ENCODE assay signal across 20 mouse cellular contexts in genomic region chr16:75930222-75930553, GRCm38 (mm10).
DNase-seq lines count a peak whose midpoint lies in the region; ATAC-seq and TF ChIP-seq lines count a peak whose summit lies in the region.
"Had no signal": no experiment of that assay in that cellular context is flagged by ENCODE, and none has a peak within 500 bp of the region (broad histone marks: within the 10 kb centered on the region; RNA-seq: fewer than 3 reads in every experiment).

No protein-coding gene starts in this region.

- no peak for ATAC-seq in hindbrain, postnatal 0 days
- peak; percentile 3; the same call in 1 of the 2 replicates for ATAC-seq in megakaryocyte progenitor cell, adult 5-6 weeks (replicated peaks; ENCODE audit: poor library complexity)
- peak; percentile 42 for ATAC-seq in neutrophil, adult 5-6 weeks (ENCODE audit: extremely low read depth, insufficient number of reproducible peaks, low FRiP score, poor library complexity, severe bottlenecking)
- ATAC-seq in hindbrain, embryonic 13.5 days (ENCODE audit: low FRiP score), result no peak
- ATAC-seq: Patski had no signal

- H3K9me3 ChIP-seq in hindbrain, postnatal 0 days (ENCODE audit: low read length), result no peaks in the 10 kb centered on the region
- H3K9me3 ChIP-seq in hindbrain, embryonic 10.5 days, result no peaks in the 10 kb centered on the region
- H3K9me3 ChIP-seq in CH12.LX (replicated peaks; ENCODE audit: low read length), result no peaks in the 10 kb centered on the region
- H3K9me3 ChIP-seq in hindbrain, embryonic 13.5 days, result no peaks in the 10 kb centered on the region
- H3K9me3 ChIP-seq: embryonic facial prominence, embryonic 15.5 days; forebrain, embryonic 10.5 days; heart, embryonic 13.5 days; hindbrain, embryonic 12.5 days had no signal

- H3K4me2 ChIP-seq in hindbrain, postnatal 0 days (ENCODE audit: low read depth, low read length), result peak overlapping the region; percentile 21; the same call in 1 of the 2 replicates
- peak overlapping the region; percentile 29 for H3K4me2 ChIP-seq in CH12.LX (ENCODE audit: insufficient read depth, low read depth, poor library complexity, severe bottlenecking)
- no peak overlapping the region for H3K4me2 ChIP-seq in hindbrain, embryonic 13.5 days
- H3K4me2 ChIP-seq: embryonic facial prominence, embryonic 15.5 days; heart, embryonic 13.5 days; hindbrain, embryonic 12.5 days had no signal

- H3K9ac ChIP-seq in hindbrain, postnatal 0 days (replicated peaks; ENCODE audit: low read length), result no peak overlapping the region
- no peak overlapping the region for H3K9ac ChIP-seq in CH12.LX (ENCODE audit: insufficient read depth, low read depth)
- no peak overlapping the region for H3K9ac ChIP-seq in hindbrain, embryonic 13.5 days
- H3K9ac ChIP-seq: embryonic facial prominence, embryonic 15.5 days; heart, embryonic 13.5 days; hindbrain, embryonic 12.5 days had no signal

- no peak for TF ChIP-seq POLR2A in CH12.LX (IDR thresholded peaks at IDR 0.05; ENCODE audit: low read depth, low read length)

- TF ChIP-seq RAD21 in CH12.LX (IDR thresholded peaks at IDR 0.05; ENCODE audit: low read depth, low read length), result no peak

- WGBS in hindbrain, postnatal 0 days, result 46% methylated on average over 4 of the region's 4 CpGs
- WGBS in hindbrain, embryonic 10.5 days, result 78% methylated on average over 4 of the region's 4 CpGs
- WGBS in hindbrain, embryonic 13.5 days, result 70% methylated on average over 4 of the region's 4 CpGs

- no peak for DNase-seq in hindbrain, postnatal 0 days (ENCODE audit: low spot score)
- no peak for DNase-seq in hindbrain, embryonic 10.5 days (ENCODE audit: low spot score)
- DNase-seq in CH12.LX (ENCODE audit: extremely low read depth), result no peak
- DNase-seq in cerebellum, postnatal 25 days, result no peak
- DNase-seq: adrenal gland, postnatal 14 days; cerebellum, adult 18-20 months; cerebellum, adult 9-11 months; gastrocnemius, adult 2 months; gastrocnemius, postnatal 25 days; heart, adult 11 months; heart, postnatal 36 days had no signal

- dilution Hi-C loops in CH12.LX (cut with MboI; ENCODE audit: extremely low pct_ligation_motif_present, extremely low pct_unique_long_range_greater_than_20kb, low sequenced_read_pairs), result no loop called here

- no peaks in the 10 kb centered on the region for H3K79me2 ChIP-seq in CH12.LX (replicated peaks; ENCODE audit: control insufficient read depth, extremely low read depth, insufficient read depth, poor library complexity, severe bottlenecking)

- no peak overlapping the region for H3K27ac ChIP-seq in hindbrain, postnatal 0 days
- no peak overlapping the region for H3K27ac ChIP-seq in hindbrain, embryonic 10.5 days
- no peak overlapping the region for H3K27ac ChIP-seq in CH12.LX (ENCODE audit: insufficient read depth, low read depth)
- H3K27ac ChIP-seq in hindbrain, embryonic 13.5 days, result no peak overlapping the region
- H3K27ac ChIP-seq: embryonic facial prominence, embryonic 15.5 days; forebrain, embryonic 10.5 days; gastrocnemius, adult 2 months; heart, embryonic 13.5 days; hindbrain, embryonic 12.5 days had no signal

- H3K36me3 ChIP-seq in hindbrain, postnatal 0 days (ENCODE audit: insufficient read depth, low read length), result no peaks in the 10 kb centered on the region
- no peaks in the 10 kb centered on the region for H3K36me3 ChIP-seq in hindbrain, embryonic 10.5 days
- no peaks in the 10 kb centered on the region for H3K36me3 ChIP-seq in CH12.LX (replicated peaks in 1 of 2; ENCODE audit: control insufficient read depth in 1 of 2, insufficient read depth in 1 of 2, low read length in 1 of 2)
- H3K36me3 ChIP-seq in hindbrain, embryonic 13.5 days, result no peaks in the 10 kb centered on the region
- H3K36me3 ChIP-seq: embryonic facial prominence, embryonic 15.5 days; forebrain, embryonic 10.5 days; heart, embryonic 13.5 days; hindbrain, embryonic 12.5 days had no signal

- H3K4me1 ChIP-seq in hindbrain, postnatal 0 days (ENCODE audit: insufficient read depth, low read length), result no peaks in the 10 kb centered on the region
- H3K4me1 ChIP-seq in hindbrain, embryonic 10.5 days (replicated peaks), result no peaks in the 10 kb centered on the region
- peaks cover 4 to 12% of the 10 kb centered on the region in 2 experiments; a peak in 3 of 4 replicates for H3K4me1 ChIP-seq in CH12.LX (ENCODE audit: control insufficient read depth in 1 of 2, insufficient read depth in 2 of 2)
- H3K4me1 ChIP-seq in hindbrain, embryonic 13.5 days (replicated peaks), result peaks cover 5% of the 10 kb centered on the region; the same call in 1 of the 2 replicates
- H3K4me1 ChIP-seq: embryonic facial prominence, embryonic 15.5 days; forebrain, embryonic 10.5 days; heart, embryonic 13.5 days; hindbrain, embryonic 12.5 days had no signal

- TF ChIP-seq CTCF in hindbrain, postnatal 0 days (IDR thresholded peaks at IDR 0.05; ENCODE audit: low read depth), result no peak
- no peak for TF ChIP-seq CTCF in CH12.LX (conservative IDR thresholded peaks at IDR 0.05 in 1 of 2, IDR thresholded peaks at IDR 0.05 in 1 of 2; ENCODE audit: low read depth in 2 of 2, low read length in 2 of 2)

- no peaks in the 10 kb centered on the region for H3K27me3 ChIP-seq in hindbrain, postnatal 0 days (ENCODE audit: insufficient read depth, low read length)
- H3K27me3 ChIP-seq in hindbrain, embryonic 10.5 days (ENCODE audit: insufficient read depth, poor library complexity, severe bottlenecking), result no peaks in the 10 kb centered on the region
- no peaks in the 10 kb centered on the region for H3K27me3 ChIP-seq in CH12.LX (replicated peaks)
- H3K27me3 ChIP-seq in hindbrain, embryonic 13.5 days, result no peaks in the 10 kb centered on the region
- H3K27me3 ChIP-seq: embryonic facial prominence, embryonic 15.5 days; heart, embryonic 13.5 days; hindbrain, embryonic 12.5 days; Patski had no signal

- TF ChIP-seq EP300 in CH12.LX (IDR thresholded peaks at IDR 0.05; ENCODE audit: low read length), result no peak

- in situ Hi-C loops in CH12.LX (cut with MboI; ENCODE audit: low pct_ligation_motif_present, low pct_unique_long_range_greater_than_20kb, low sequenced_read_pairs), result no loop called here

- H3K4me3 ChIP-seq in hindbrain, postnatal 0 days (ENCODE audit: low read length), result no peak overlapping the region
- no peak overlapping the region for H3K4me3 ChIP-seq in hindbrain, embryonic 10.5 days
- H3K4me3 ChIP-seq in CH12.LX (replicated peaks in 1 of 3; ENCODE audit: low read depth in 2 of 3, low read length in 2 of 3, poor library complexity in 1 of 3), result no peak overlapping the region
- no peak overlapping the region for H3K4me3 ChIP-seq in hindbrain, embryonic 13.5 days
- H3K4me3 ChIP-seq: embryonic facial prominence, embryonic 15.5 days; erythroblast, embryonic 14.5 days; forebrain, embryonic 10.5 days; gastrocnemius, adult 2 months; heart, embryonic 13.5 days; hindbrain, embryonic 12.5 days had no signal

TF ChIP-seq in CH12.LX, 34 proteins besides CTCF, POLR2A, EP300 and RAD21:
- TF ChIP-seq MXI1 (IDR thresholded peaks at IDR 0.05; ENCODE audit: low read depth, low read length) (no peak), CHD1 (IDR thresholded peaks at IDR 0.05; ENCODE audit: low read depth, low read length) (no peak), ZMIZ1 (IDR thresholded peaks at IDR 0.05; ENCODE audit: low read depth, low read length) (no peak), TBP (conservative IDR thresholded peaks at IDR 0.05; ENCODE audit: low read depth, low read length) (no peak), MAZ (IDR thresholded peaks at IDR 0.05; ENCODE audit: low read depth, low read length) (no peak), POLR2AphosphoS2 (IDR thresholded peaks at IDR 0.05; ENCODE audit: low read depth, low read length) (no peak), USF1 (IDR thresholded peaks at IDR 0.05; ENCODE audit: low read depth, low read length) (no peak), MEF2A (IDR thresholded peaks at IDR 0.05; ENCODE audit: borderline replicate concordance, low read depth, low read length) (no peak), USF2 (conservative IDR thresholded peaks at IDR 0.05; ENCODE audit: low read depth, low read length) (no peak), JUND (conservative IDR thresholded peaks at IDR 0.05; ENCODE audit: low read depth, low read length) (no peak), KAT2A (IDR thresholded peaks at IDR 0.05; ENCODE audit: insufficient replicate concordance, low read length) (no peak), GABPA (IDR thresholded peaks at IDR 0.05; ENCODE audit: insufficient replicate concordance, low read depth, low read length) (no peak)

Comparison
In these comparisons a context has a peak if more than half of its experiments do, and no peak if none do; other contexts are left out.
1. ATAC-seq: peak in megakaryocyte progenitor cell, adult 5-6 weeks (single experiment) and neutrophil, adult 5-6 weeks (single experiment); none in hindbrain, postnatal 0 days (single experiment) and hindbrain, embryonic 13.5 days (single experiment).